Mouse (Mus musculus): Measurements from ENCODE around the gene Tle6. TPM values are rescaled to one million over a fixed set of nuclear protein-coding genes. Genes with fewer than 3 reads are reported as not detected.

The Tle6 gene
- polyA plus RNA-seq, 1 experiment from 2014 or later, result 19.9 TPM

GRCm38 (mm10) chr10:81598342-81598741 lies 2.5 kb downstream of the Tle6 start:
- no peak overlapping the region for H3K27ac ChIP-seq
- no peaks in the 10 kb centered on the region for H3K9me3 ChIP-seq
- H3K36me3 ChIP-seq, result no peaks in the 10 kb centered on the region
- peaks cover 56% of the 10 kb centered on the region for H3K4me1 ChIP-seq (replicated peaks)
- no peak overlapping the region for H3K9ac ChIP-seq
- H3K27me3 ChIP-seq (replicated peaks), result no peaks in the 10 kb centered on the region
- H3K4me2 ChIP-seq (replicated peaks), result no peak overlapping the region
- 41% methylated on average over 3 of the region's 3 CpGs for WGBS
- no peak for ATAC-seq
- no peak overlapping the region for H3K4me3 ChIP-seq (replicated peaks)

- peaks cover 52% of the 10 kb centered on the region for H3K4me1 ChIP-seq (replicated peaks)
- peak overlapping the region; percentile 28 for H3K9ac ChIP-seq
- H3K27ac ChIP-seq, result peak overlapping the region; percentile 77
- peak overlapping the region; percentile 29 for H3K4me3 ChIP-seq (replicated peaks)
- ATAC-seq, result peak; percentile 24
- H3K4me2 ChIP-seq (replicated peaks), result peak overlapping the region; percentile 62
- H3K9me3 ChIP-seq, result no peaks in the 10 kb centered on the region
- 10% methylated on average over 12 of the region's 12 CpGs for WGBS
- no peaks in the 10 kb centered on the region for H3K27me3 ChIP-seq (replicated peaks)
- no peaks in the 10 kb centered on the region for H3K36me3 ChIP-seq
These were observed 3.5 kb downstream of the Tle6 start for GRCm38 (mm10) chr10:81597137-81597950.

- H3K9me3 ChIP-seq, result no peaks in the 10 kb centered on the region
- ATAC-seq, result no peak
- peak overlapping the region; percentile 28 for H3K9ac ChIP-seq
- peak overlapping the region; percentile 77 for H3K27ac ChIP-seq
- H3K36me3 ChIP-seq, result no peaks in the 10 kb centered on the region
- peak overlapping the region; percentile 29 for H3K4me3 ChIP-seq (replicated peaks)
- H3K4me1 ChIP-seq (replicated peaks), result peaks cover 50% of the 10 kb centered on the region
- H3K27me3 ChIP-seq (replicated peaks), result no peaks in the 10 kb centered on the region
- 26% methylated on average over 10 of the region's 10 CpGs for WGBS
- H3K4me2 ChIP-seq (replicated peaks), result peak overlapping the region; percentile 62
These were observed 4.3 kb downstream of the Tle6 start for GRCm38 (mm10) chr10:81596611-81597010.

GRCm38 (mm10) chr10:81595599-81595998 lies 5.3 kb downstream of the Tle6 start:
- WGBS, result 53% methylated on average over 5 of the region's 5 CpGs
- Histone ChIP-seq H3K4me2 (replicated peaks) (0 out of 2 replicates have a peak overlapping the region, but pooled peaks have one; percentile 62), H3K27ac (no peak overlapping the region), H3K36me3 (no peaks in the 10 kb centered on the region), H3K27me3 (replicated peaks) (no peaks in the 10 kb centered on the region), H3K4me1 (replicated peaks) (peaks cover 42% of the 10 kb centered on the region), H3K4me3 (replicated peaks) (no peak overlapping the region), H3K9me3 (no peaks in the 10 kb centered on the region), H3K9ac (no peak overlapping the region; the same call in 1 of the 2 replicates)
- ATAC-seq, result no peak

- Histone ChIP-seq H3K9me3 (no peaks in the 10 kb centered on the region), H3K9ac (no peak overlapping the region), H3K36me3 (no peaks in the 10 kb centered on the region), H3K27ac (no peak overlapping the region), H3K27me3 (replicated peaks) (no peaks in the 10 kb centered on the region), H3K4me3 (replicated peaks) (no peak overlapping the region), H3K4me1 (replicated peaks) (peaks cover 29% of the 10 kb centered on the region), H3K4me2 (replicated peaks) (no peak overlapping the region)
- WGBS, result 66% methylated on average over 18 of the region's 18 CpGs
- ATAC-seq, result no peak
These were observed 6.9 kb downstream of the Tle6 start for GRCm38 (mm10) chr10:81593935-81594334.

GRCm38 (mm10) chr10:81593223-81593622 lies 7.7 kb downstream of the Tle6 start:
- H3K27me3 ChIP-seq (replicated peaks), result no peaks in the 10 kb centered on the region
- H3K9ac ChIP-seq, result no peak overlapping the region
- peaks cover 29% of the 10 kb centered on the region for H3K4me1 ChIP-seq (replicated peaks)
- no peak overlapping the region for H3K4me2 ChIP-seq (replicated peaks)
- no peak for ATAC-seq
- no peaks in the 10 kb centered on the region for H3K36me3 ChIP-seq
- H3K27ac ChIP-seq, result no peak overlapping the region
- no peak overlapping the region for H3K4me3 ChIP-seq (replicated peaks)
- 62% methylated on average over 4 of the region's 4 CpGs for WGBS
- no peaks in the 10 kb centered on the region for H3K9me3 ChIP-seq

- H3K4me3 ChIP-seq (replicated peaks), result no peak overlapping the region
- no peak overlapping the region for H3K27ac ChIP-seq
- H3K27me3 ChIP-seq (replicated peaks), result no peaks in the 10 kb centered on the region
- peaks cover 25% of the 10 kb centered on the region for H3K4me1 ChIP-seq (replicated peaks)
- no peak overlapping the region for H3K9ac ChIP-seq
- no peaks in the 10 kb centered on the region for H3K36me3 ChIP-seq
- no peak overlapping the region for H3K4me2 ChIP-seq (replicated peaks)
- no peak for ATAC-seq
- WGBS, result 81% methylated on average over 7 of the region's 7 CpGs
- no peaks in the 10 kb centered on the region for H3K9me3 ChIP-seq
These were observed 8.2 kb downstream of the Tle6 start for GRCm38 (mm10) chr10:81592631-81593030.

- Histone ChIP-seq H3K27me3 (replicated peaks) (no peaks in the 10 kb centered on the region), H3K4me1 (replicated peaks) (peaks cover 18% of the 10 kb centered on the region), H3K27ac (no peak overlapping the region), H3K4me3 (replicated peaks) (no peak overlapping the region), H3K36me3 (no peaks in the 10 kb centered on the region), H3K9ac (no peak overlapping the region), H3K4me2 (replicated peaks) (no peak overlapping the region), H3K9me3 (no peaks in the 10 kb centered on the region)
- WGBS, result 57% methylated on average over 9 of the region's 9 CpGs
- no peak for ATAC-seq
These were observed 9.0 kb downstream of the Tle6 start for GRCm38 (mm10) chr10:81591846-81592245.

- no peak overlapping the region for H3K4me3 ChIP-seq (replicated peaks)
- no peak overlapping the region for H3K9ac ChIP-seq
- no peaks in the 10 kb centered on the region for H3K27me3 ChIP-seq (replicated peaks)
- H3K4me2 ChIP-seq (replicated peaks), result no peak overlapping the region
- no peaks in the 10 kb centered on the region for H3K4me1 ChIP-seq (replicated peaks)
- H3K9me3 ChIP-seq, result no peaks in the 10 kb centered on the region
- no peak for ATAC-seq
- 72% methylated on average over 7 of the region's 7 CpGs for WGBS
- no peak overlapping the region for H3K27ac ChIP-seq
- H3K36me3 ChIP-seq, result peaks cover 2% of the 10 kb centered on the region; the same call in 1 of the 2 replicates
These were observed 12.1 kb downstream of the Tle6 start for GRCm38 (mm10) chr10:81588739-81589138.

GRCm38 (mm10) chr10:81583347-81583746 lies 17.5 kb downstream of the Tle6 start:
- no peak overlapping the region for H3K27ac ChIP-seq
- H3K4me3 ChIP-seq (replicated peaks), result no peak overlapping the region
- WGBS, result 58% methylated on average over 6 of the region's 6 CpGs
- H3K4me1 ChIP-seq (replicated peaks), result 0 out of 2 replicates have a peak, but pooled peaks cover 3% of the 10 kb centered on the region
- H3K4me2 ChIP-seq (replicated peaks), result no peak overlapping the region
- H3K27me3 ChIP-seq (replicated peaks), result 0 out of 2 replicates have a peak, but pooled peaks cover 2% of the 10 kb centered on the region
- H3K9ac ChIP-seq, result no peak overlapping the region
- ATAC-seq, result no peak
- H3K9me3 ChIP-seq, result no peaks in the 10 kb centered on the region
- H3K36me3 ChIP-seq, result peaks cover 2% of the 10 kb centered on the region; the same call in 1 of the 2 replicates

GRCm38 (mm10) chr10:81580441-81581070 lies 20.3 kb downstream of the Tle6 start:
- no peaks in the 10 kb centered on the region for H3K36me3 ChIP-seq
- H3K4me3 ChIP-seq (replicated peaks), result no peak overlapping the region
- no peak overlapping the region for H3K27ac ChIP-seq
- no peak for ATAC-seq
- 61% methylated on average over 25 of the region's 25 CpGs for WGBS
- H3K4me2 ChIP-seq (replicated peaks), result no peak overlapping the region
- H3K4me1 ChIP-seq (replicated peaks), result peaks cover 12% of the 10 kb centered on the region; the same call in 1 of the 2 replicates
- no peaks in the 10 kb centered on the region for H3K9me3 ChIP-seq
- H3K27me3 ChIP-seq (replicated peaks), result 0 out of 2 replicates have a peak, but pooled peaks cover 2% of the 10 kb centered on the region
- no peak overlapping the region for H3K9ac ChIP-seq

GRCm38 (mm10) chr10:81579967-81580366 lies 20.9 kb downstream of the Tle6 start:
- 62% methylated on average over 4 of the region's 4 CpGs for WGBS
- no peak overlapping the region for H3K27ac ChIP-seq
- H3K4me3 ChIP-seq (replicated peaks), result no peak overlapping the region
- H3K27me3 ChIP-seq (replicated peaks), result 0 out of 2 replicates have a peak, but pooled peaks cover 2% of the 10 kb centered on the region
- peaks cover 16% of the 10 kb centered on the region; the same call in 1 of the 2 replicates for H3K4me1 ChIP-seq (replicated peaks)
- no peaks in the 10 kb centered on the region for H3K9me3 ChIP-seq
- H3K9ac ChIP-seq, result no peak overlapping the region
- no peak overlapping the region for H3K4me2 ChIP-seq (replicated peaks)
- no peaks in the 10 kb centered on the region for H3K36me3 ChIP-seq
- no peak for ATAC-seq

All from intestine, embryonic 15.5 days (tissue).